ENCODE assay signal across 9 mouse cellular contexts in the genomic region with DNA sequence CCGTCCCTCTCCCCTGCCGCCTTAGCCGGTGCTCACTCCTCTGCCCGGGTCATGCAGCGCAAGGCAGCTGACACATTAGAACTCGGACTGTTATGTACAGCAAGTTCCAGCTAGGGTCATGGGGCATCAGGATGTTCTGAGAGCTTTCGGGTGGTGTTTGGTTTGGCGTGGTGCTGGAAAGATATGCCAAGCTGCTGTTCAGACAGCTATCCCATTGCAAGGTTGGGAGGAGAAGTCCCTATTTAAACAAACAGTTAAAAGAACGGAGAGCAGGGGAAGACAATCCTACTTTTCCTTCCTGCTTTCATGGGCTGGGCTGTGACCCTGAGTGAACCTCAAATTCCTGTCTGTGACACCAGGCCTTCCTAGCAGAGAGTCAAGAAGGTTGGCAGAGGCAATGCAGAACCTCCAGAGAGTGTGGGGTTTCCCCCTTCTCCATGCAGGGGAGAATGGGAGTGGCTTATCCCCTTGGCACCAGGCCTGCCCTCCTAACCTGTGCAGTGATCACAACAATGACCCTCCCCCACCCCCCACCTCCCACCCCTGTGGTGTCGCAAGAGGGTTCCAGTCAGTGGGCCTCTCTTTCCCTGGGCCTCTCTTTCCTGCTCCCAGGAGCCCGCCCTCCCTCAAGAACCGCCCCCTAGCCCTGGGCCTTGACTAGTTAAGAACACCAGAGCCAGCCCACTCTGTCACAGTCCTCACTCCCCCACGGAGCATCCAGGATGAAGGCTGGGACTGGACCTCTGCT. TPM values are rescaled to one million over a fixed set of nuclear protein-coding genes. Genes with fewer than 3 reads are reported as not detected.
A peak's percentile ranks its signal among the peaks of the same experiment; 100 is the strongest.
DNase-seq lines count a peak whose midpoint lies in the region; ATAC-seq and TF ChIP-seq lines count a peak whose summit lies in the region.
"Had no signal": no experiment of that assay in that cellular context is flagged by ENCODE, and none has a peak within 500 bp of the region (broad histone marks: within the 10 kb centered on the region; RNA-seq: fewer than 3 reads in every experiment).

TSS of gene Lbp (plus strand) at position 546 of the 748 bp plus-strand sequence.

- H3K4me1 ChIP-seq in midbrain, embryonic 10.5 days: peaks cover 12% of the 10 kb centered on the region
- H3K4me1 ChIP-seq in midbrain, embryonic 16.5 days (ENCODE audit: control insufficient read depth, insufficient read depth, low read length): no peaks in the 10 kb centered on the region
- H3K4me1 ChIP-seq in lung, adult 2 months (ENCODE audit: control insufficient read depth, insufficient read depth, low read length): peaks cover 20% of the 10 kb centered on the region
- peaks cover 10% of the 10 kb centered on the region; the same call in 1 of the 2 replicates for H3K4me1 ChIP-seq in stomach, embryonic 16.5 days (ENCODE audit: control insufficient read depth, insufficient read depth, low read length)

- DNase-seq in midbrain, embryonic 10.5 days (ENCODE audit: low spot score): peak; percentile 28
- DNase-seq in gastrocnemius, postnatal 25 days: peak; percentile 70
- peak; percentile 46 for DNase-seq in kidney, adult 11 months
- peak; percentile 72 for DNase-seq in lung, adult 2 months
- DNase-seq in spleen, postnatal 36 days (ENCODE audit: low spot score in 2 of 2): no peak
- no peak for DNase-seq in cerebellum, postnatal 36 days

- H3K9ac ChIP-seq in midbrain, embryonic 16.5 days (ENCODE audit: low read depth, low read length): no peak within 1 kb of the TSS
- H3K9ac ChIP-seq in stomach, embryonic 16.5 days (ENCODE audit: low read length): peak within 1 kb of the TSS; percentile 31; the same call in 1 of the 2 replicates

- peak; percentile 75; the same call in 1 of the 2 replicates for TF ChIP-seq POLR2A in lung, adult 2 months (IDR thresholded peaks at IDR 0.05; ENCODE audit: borderline replicate concordance, extremely low read depth, low read depth, low read length)

- no peaks in the 10 kb centered on the region for H3K9me3 ChIP-seq in midbrain, embryonic 10.5 days (replicated peaks)
- H3K9me3 ChIP-seq in midbrain, embryonic 16.5 days (replicated peaks; ENCODE audit: control insufficient read depth, low read length, poor library complexity, severe bottlenecking): no peaks in the 10 kb centered on the region
- no peaks in the 10 kb centered on the region for H3K9me3 ChIP-seq in stomach, embryonic 16.5 days (replicated peaks; ENCODE audit: control insufficient read depth, low read length)

- H3K4me2 ChIP-seq in midbrain, embryonic 16.5 days (ENCODE audit: low read length): no peak within 1 kb of the TSS
- H3K4me2 ChIP-seq in stomach, embryonic 16.5 days (ENCODE audit: low read depth, low read length): peak within 1 kb of the TSS; percentile 15; the same call in 1 of the 2 replicates

- H3K27ac ChIP-seq in midbrain, embryonic 10.5 days (replicated peaks): peak within 1 kb of the TSS; percentile 76
- H3K27ac ChIP-seq in midbrain, embryonic 16.5 days (ENCODE audit: low read length): no peak within 1 kb of the TSS
- H3K27ac ChIP-seq in stomach, embryonic 16.5 days (ENCODE audit: low read length): peak within 1 kb of the TSS; percentile 52
- H3K27ac ChIP-seq: macrophage had no signal

- H3K27me3 ChIP-seq in midbrain, embryonic 10.5 days (ENCODE audit: low read depth, poor library complexity, severe bottlenecking): no peaks in the 10 kb centered on the region
- H3K27me3 ChIP-seq in midbrain, embryonic 16.5 days (ENCODE audit: control insufficient read depth, insufficient read depth, low read depth, low read length): no peaks in the 10 kb centered on the region
- H3K27me3 ChIP-seq in stomach, embryonic 16.5 days (ENCODE audit: control insufficient read depth, insufficient read depth, low read length): no peaks in the 10 kb centered on the region

- WGBS in midbrain, embryonic 10.5 days: 45% methylated on average over 13 of the region's 13 CpGs
- WGBS in midbrain, embryonic 16.5 days: 56% methylated on average over 12 of the region's 13 CpGs
- 7% methylated on average over 13 of the region's 13 CpGs for WGBS in lung, adult 2 months
- WGBS in stomach, embryonic 16.5 days: 12% methylated on average over 13 of the region's 13 CpGs

- ATAC-seq in midbrain, embryonic 16.5 days: no peak
- peak; percentile 83 for ATAC-seq in stomach, embryonic 16.5 days (ENCODE audit: insufficient read depth, low FRiP score)

- no peak for TF ChIP-seq CTCF in lung, adult 2 months (IDR thresholded peaks at IDR 0.05; ENCODE audit: insufficient read depth, low read length)

- H3K36me3 ChIP-seq in midbrain, embryonic 10.5 days: no peaks in the 10 kb centered on the region
- no peaks in the 10 kb centered on the region for H3K36me3 ChIP-seq in midbrain, embryonic 16.5 days (ENCODE audit: control insufficient read depth, insufficient read depth, low read length)
- no peaks in the 10 kb centered on the region for H3K36me3 ChIP-seq in stomach, embryonic 16.5 days (ENCODE audit: control insufficient read depth, insufficient read depth, low read length)

- no peak within 1 kb of the TSS for H3K4me3 ChIP-seq in midbrain, embryonic 10.5 days
- no peak within 1 kb of the TSS for H3K4me3 ChIP-seq in midbrain, embryonic 16.5 days (ENCODE audit: low read depth, low read length)
- peak within 1 kb of the TSS; percentile 51 for H3K4me3 ChIP-seq in lung, adult 2 months (replicated peaks; ENCODE audit: extremely low read depth, low read depth, low read length)
- H3K4me3 ChIP-seq in stomach, embryonic 16.5 days (replicated peaks; ENCODE audit: low read length): no peak within 1 kb of the TSS

RNA-seq across cellular contexts. Expression of gene Lbp, which starts in this region (rescaled TPM):
- 1.6 and 2.0 TPM in 2 replicates for polyA plus RNA-seq in midbrain, embryonic 10.5 days (2016; fragmentation: Nextera tagmentation; extraction: Ambion mirVana)
- polyA plus RNA-seq in midbrain, embryonic 16.5 days (2015; fragmentation: Nextera tagmentation; extraction: Ambion mirVana): 2.6 and 4.3 TPM in 2 replicates
- 10 to 100 TPM in 1 of 2 experiments, 1 to 10 TPM in 1; 4.7 to 11.1 TPM for total RNA-seq in gastrocnemius, postnatal 25 days (2021)
- 95.4 and 110 TPM in 2 replicates for polyA plus RNA-seq in lung, adult 2 months (2012; rRNA removed)
- 6.3 and 7.0 TPM in 2 replicates for polyA plus RNA-seq in stomach, embryonic 16.5 days (2015; fragmentation: Nextera tagmentation; extraction: Ambion mirVana)

Comparison
In these comparisons a context has a peak if more than half of its experiments do, and no peak if none do; other contexts are left out.
1. RNA of gene Lbp (polyA plus RNA-seq): 95.4 to 110 TPM in lung, adult 2 months; 6.3 to 7.0 TPM in stomach, embryonic 16.5 days, 2.6 to 4.3 TPM in midbrain, embryonic 16.5 days and 1.6 to 2.0 TPM in midbrain, embryonic 10.5 days; every median in the first group is over 10 times any median in the second.
2. DNase-seq: peak in midbrain, embryonic 10.5 days (single experiment), gastrocnemius, postnatal 25 days (single experiment), kidney, adult 11 months (single experiment) and lung, adult 2 months (single experiment); none in spleen, postnatal 36 days (0 of 2) and cerebellum, postnatal 36 days (0 of 2).